Mouse (Mus musculus) MEL (cell line): ENCODE measurements at regions not wholly inside any gene's neighbourhood (a gene's known extent, or its start where the extent isn't known, plus 50 kb on each side); places are given as distances from the start of the nearest gene placed in this dataset.

ENCODE experiments used
- DNase-seq: peaks from one replicate; pipeline ENCODE4 v3.0.0; 2011; ENCODE audit warnings: low read depth, low spot score
- H3K27ac ChIP-seq: 2 replicates; pipeline ENCODE4 v1.5.1; 2012; ENCODE audit warnings: low read depth, mild to moderate bottlenecking, control low read depth, low read length, moderate library complexity; ENCODE audit not compliant: control insufficient read depth
- H3K27me3 ChIP-seq, 2 experiments: fragments of 150-350 bp in 1 of 2; sonication (generic) in 1 of 2; 2 replicates each; pipeline ENCODE4 v1.6.1; 2012; ENCODE audit warnings: low read length in 2 of 2, mild to moderate bottlenecking in 2 of 2, improper control_type of control experiment in 1 of 2, moderate library complexity in 1 of 2; ENCODE audit not compliant: insufficient read depth in 2 of 2, control insufficient read depth in 1 of 2
- H3K36me3 ChIP-seq, 2 experiments: 2 replicates each; pipeline ENCODE4 v1.6.1; 2012 to 2014; ENCODE audit warnings: low read length in 2 of 2, improper control_type of control experiment in 1 of 2, inconsistent platforms in 1 of 2, mild to moderate bottlenecking in 1 of 2; ENCODE audit not compliant: insufficient read depth in 2 of 2, control insufficient read depth in 1 of 2
- H3K4me1 ChIP-seq, 2 experiments: fragments of 150-350 bp in 1 of 2; sonication (generic) in 1 of 2; 2 replicates each; pipeline ENCODE4 v1.6.1; 2012; ENCODE audit warnings: low read length in 2 of 2, improper control_type of control experiment in 1 of 2, mild to moderate bottlenecking in 1 of 2; ENCODE audit not compliant: insufficient read depth in 2 of 2, control insufficient read depth in 1 of 2
- H3K4me3 ChIP-seq, 2 experiments: fragments of 150-350 bp in 1 of 2; sonication (generic) in 1 of 2; 2 replicates each; pipeline ENCODE4 v1.5.1; 2012; ENCODE audit warnings: low read depth in 2 of 2, low read length in 2 of 2, mild to moderate bottlenecking in 2 of 2, moderate library complexity in 2 of 2, control low read depth in 1 of 2, improper control_type of control experiment in 1 of 2; ENCODE audit not compliant: control insufficient read depth in 1 of 2, insufficient read depth in 1 of 2
- H3K79me2 ChIP-seq: 2 replicates; pipeline ENCODE4 v1.6.1; 2012; ENCODE audit warnings: mild to moderate bottlenecking, low read length, moderate library complexity; ENCODE audit not compliant: control insufficient read depth, poor library complexity, insufficient read depth
- H3K9ac ChIP-seq: 2 replicates; pipeline ENCODE4 v1.6.1; 2012; ENCODE audit warnings: low read depth, mild to moderate bottlenecking, control low read depth, low read length, moderate library complexity; ENCODE audit not compliant: control insufficient read depth, poor library complexity, severe bottlenecking
- H3K9me3 ChIP-seq: fragments of 150-350 bp; sonication (generic); replicated peaks from 2 replicates; pipeline ENCODE4 v1.6.1; 2012; ENCODE audit warnings: mild to moderate bottlenecking, low read length, improper control_type of control experiment, moderate library complexity; ENCODE audit not compliant: insufficient read depth
- BHLHE40 ChIP-seq: IDR thresholded peaks from 2 replicates; pipeline ENCODE4 v1.6.1; 2012; ENCODE audit warnings: low read depth, mild to moderate bottlenecking, inconsistent platforms, low read length, improper control_type of control experiment, borderline replicate concordance
- CHD2 ChIP-seq: IDR thresholded peaks from 2 replicates; pipeline ENCODE4 v1.6.1; 2011; ENCODE audit warnings: low read length, improper control_type of control experiment
- CTCF ChIP-seq, 3 experiments: IDR thresholded peaks in 2 of 3; conservative IDR thresholded peaks in 1 of 3; 2 replicates each; pipeline ENCODE4 v1.5.1; 2011 to 2012; ENCODE audit warnings: low read length in 3 of 3, low read depth in 2 of 3, mild to moderate bottlenecking in 2 of 3, improper control_type of control experiment in 1 of 3, inconsistent platforms in 1 of 3, mixed read lengths in 1 of 3, moderate library complexity in 1 of 3; ENCODE audit not compliant: control insufficient read depth in 1 of 3, insufficient read depth in 1 of 3, poor library complexity in 1 of 3, severe bottlenecking in 1 of 3
- E2F4 ChIP-seq: IDR thresholded peaks from 2 replicates; pipeline ENCODE4 v1.6.1; 2011; ENCODE audit warnings: low read depth, low read length, improper control_type of control experiment, borderline replicate concordance
- ELF1 ChIP-seq: IDR thresholded peaks from 2 replicates; pipeline ENCODE4 v1.6.1; 2014; ENCODE audit warnings: low read depth, mild to moderate bottlenecking, inconsistent platforms, low read length, improper control_type of control experiment, moderate library complexity
- EP300 ChIP-seq, 2 experiments: IDR thresholded peaks; 2 replicates each; pipeline ENCODE4 v1.6.1; 2011; ENCODE audit warnings: improper control_type of control experiment in 2 of 2, low read length in 2 of 2, low read depth in 1 of 2, mild to moderate bottlenecking in 1 of 2
- ETS1 ChIP-seq: IDR thresholded peaks from 2 replicates; pipeline ENCODE4 v1.6.1; 2012; ENCODE audit warnings: low read depth, mild to moderate bottlenecking, inconsistent platforms, low read length, improper control_type of control experiment, moderate library complexity
- KAT2A ChIP-seq: conservative IDR thresholded peaks from 2 replicates; pipeline ENCODE4 v1.6.1; 2012; ENCODE audit warnings: low read depth, low read length, improper control_type of control experiment, inconsistent platforms
- MAFK ChIP-seq: IDR thresholded peaks from 2 replicates; pipeline ENCODE4 v1.6.1; 2011; ENCODE audit warnings: low read depth, mild to moderate bottlenecking, low read length, improper control_type of control experiment, borderline replicate concordance
- MAZ ChIP-seq: IDR thresholded peaks from 2 replicates; pipeline ENCODE4 v1.6.1; 2012; ENCODE audit warnings: low read depth, mild to moderate bottlenecking, inconsistent platforms, low read length, improper control_type of control experiment
- MEF2A ChIP-seq: IDR thresholded peaks from 2 replicates; pipeline ENCODE4 v1.6.1; 2014; ENCODE audit warnings: low read depth, mild to moderate bottlenecking, inconsistent platforms, low read length, improper control_type of control experiment; ENCODE audit not compliant: poor library complexity, insufficient replicate concordance, severe bottlenecking; ENCODE audit errors: extremely low read depth
- MYB ChIP-seq: IDR thresholded peaks from 2 replicates; pipeline ENCODE4 v1.6.1; 2011; ENCODE audit warnings: mild to moderate bottlenecking, low read depth, low read length, improper control_type of control experiment
- NRF1 ChIP-seq: IDR thresholded peaks from 2 replicates; pipeline ENCODE4 v1.6.1; 2014; ENCODE audit warnings: low read depth, mild to moderate bottlenecking, inconsistent platforms, low read length, improper control_type of control experiment, moderate library complexity; ENCODE audit not compliant: poor library complexity, insufficient read depth, severe bottlenecking
- POLR2A ChIP-seq, 2 experiments: IDR thresholded peaks; 2 replicates each; pipeline ENCODE4 v1.6.1; 2011 to 2012; ENCODE audit warnings: low read length in 2 of 2, mild to moderate bottlenecking in 2 of 2, control low read depth in 1 of 2, improper control_type of control experiment in 1 of 2, low read depth in 1 of 2, moderate library complexity in 1 of 2; ENCODE audit not compliant: control insufficient read depth in 1 of 2, insufficient read depth in 1 of 2, poor library complexity in 1 of 2
- POLR2AphosphoS5 ChIP-seq: IDR thresholded peaks from 2 replicates; pipeline ENCODE4 v1.6.1; 2012; ENCODE audit warnings: low read depth, borderline replicate concordance, mild to moderate bottlenecking, inconsistent platforms, low read length, moderate library complexity, mixed read lengths
- RAD21 ChIP-seq: IDR thresholded peaks from 2 replicates; pipeline ENCODE4 v1.6.1; 2011; ENCODE audit warnings: mild to moderate bottlenecking, low read depth, low read length, improper control_type of control experiment
- RCOR1 ChIP-seq: IDR thresholded peaks from 2 replicates; pipeline ENCODE4 v1.6.1; 2012; ENCODE audit warnings: low read depth, mild to moderate bottlenecking, inconsistent platforms, low read length, improper control_type of control experiment
- SIN3A ChIP-seq: IDR thresholded peaks from 2 replicates; pipeline ENCODE4 v1.6.1; 2012; ENCODE audit warnings: low read length, improper control_type of control experiment, inconsistent platforms
- SMC3 ChIP-seq: IDR thresholded peaks from 2 replicates; pipeline ENCODE4 v1.6.1; 2011; ENCODE audit warnings: low read depth, low read length, improper control_type of control experiment
- TAL1 ChIP-seq: IDR thresholded peaks from 2 replicates; pipeline ENCODE4 v1.6.1; 2012; ENCODE audit warnings: mild to moderate bottlenecking, inconsistent platforms, low read length, moderate library complexity, mixed read lengths
- TBP ChIP-seq: IDR thresholded peaks from 2 replicates; pipeline ENCODE4 v1.8.0; 2011; ENCODE audit warnings: low read depth, low read length, improper control_type of control experiment
- UBTF ChIP-seq: IDR thresholded peaks from 2 replicates; pipeline ENCODE4 v1.6.1; 2012; ENCODE audit warnings: low read depth, mild to moderate bottlenecking, inconsistent platforms, low read length, improper control_type of control experiment, moderate library complexity, borderline replicate concordance; ENCODE audit not compliant: insufficient read depth
- ZMIZ1 ChIP-seq: IDR thresholded peaks from 2 replicates; pipeline ENCODE4 v1.6.1; 2012; ENCODE audit warnings: low read depth, mild to moderate bottlenecking, inconsistent platforms, low read length, improper control_type of control experiment, moderate library complexity

GRCm38 (mm10) chr13:57191195-57191594 lies 295.4 kb upstream of the Trpc7 start:
- no peak overlapping the region for H3K9ac ChIP-seq
- no peak overlapping the region for H3K4me3 ChIP-seq
- no peaks in the 10 kb centered on the region for H3K9me3 ChIP-seq
- H3K4me1 ChIP-seq = no peaks in the 10 kb centered on the region
- H3K79me2 ChIP-seq = no peaks in the 10 kb centered on the region
- TF ChIP-seq CTCF (IDR thresholded peaks at IDR 0.05 in 2 of 3, conservative IDR thresholded peaks at IDR 0.05 in 1 of 3; ENCODE audit: control insufficient read depth in 1 of 3, insufficient read depth in 1 of 3, low read depth in 2 of 3, low read length in 3 of 3, poor library complexity in 1 of 3, severe bottlenecking in 1 of 3) (no peak), SMC3 (no peak), KAT2A (no peak), CHD2 (no peak), UBTF (no peak), MAZ (no peak), POLR2A (IDR thresholded peaks at IDR 0.05; ENCODE audit: control insufficient read depth in 1 of 2, insufficient read depth in 1 of 2, low read depth in 1 of 2, low read length in 2 of 2, poor library complexity in 1 of 2) (no peak), ZMIZ1 (no peak)
- no peaks in the 10 kb centered on the region for H3K27me3 ChIP-seq
- DNase-seq = no peak
- H3K36me3 ChIP-seq = no peaks in the 10 kb centered on the region
- H3K27ac ChIP-seq = no peak overlapping the region

DNA sequence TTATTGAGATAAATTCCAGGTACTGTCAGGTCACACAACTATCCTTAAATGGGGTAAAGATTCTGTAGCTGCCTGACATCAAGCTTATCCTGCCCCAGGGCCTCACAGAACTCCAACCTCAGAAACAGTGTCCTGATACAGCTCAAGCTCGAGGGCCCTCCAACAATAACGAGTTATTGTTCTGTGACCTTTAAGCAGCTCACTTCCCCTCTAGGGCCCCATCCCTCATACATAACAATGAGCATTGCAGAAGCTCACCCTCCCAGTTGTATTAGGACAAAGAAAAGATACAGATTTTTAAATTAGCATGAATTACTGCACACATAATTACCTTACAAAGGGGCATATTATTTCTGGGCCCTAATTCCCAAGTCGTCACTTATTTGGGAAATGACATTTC lies 293.5 kb upstream of the Trpc7 start:
- H3K9me3 ChIP-seq = no peaks in the 10 kb centered on the region
- TF ChIP-seq UBTF (no peak), ELF1 (no peak), SIN3A (no peak), MAFK (no peak), RCOR1 (no peak), BHLHE40 (no peak), TBP (no peak), POLR2AphosphoS5 (no peak), CTCF (IDR thresholded peaks at IDR 0.05 in 2 of 3, conservative IDR thresholded peaks at IDR 0.05 in 1 of 3; ENCODE audit: control insufficient read depth in 1 of 3, insufficient read depth in 1 of 3, low read depth in 2 of 3, low read length in 3 of 3, poor library complexity in 1 of 3, severe bottlenecking in 1 of 3) (no peak), POLR2A (IDR thresholded peaks at IDR 0.05; ENCODE audit: control insufficient read depth in 1 of 2, insufficient read depth in 1 of 2, low read depth in 1 of 2, low read length in 2 of 2, poor library complexity in 1 of 2) (no peak), ETS1 (no peak), MYB (no peak), NRF1 (no peak), MEF2A (no peak), E2F4 (no peak), RAD21 (no peak), TAL1 (no peak), MAZ (no peak), EP300 (IDR thresholded peaks at IDR 0.05; ENCODE audit: low read depth in 1 of 2, low read length in 2 of 2) (no peak)
- H3K4me1 ChIP-seq = no peaks in the 10 kb centered on the region
- H3K36me3 ChIP-seq = no peaks in the 10 kb centered on the region
- no peak overlapping the region for H3K4me3 ChIP-seq
- H3K27me3 ChIP-seq = no peaks in the 10 kb centered on the region
- no peak overlapping the region for H3K27ac ChIP-seq
- H3K9ac ChIP-seq = no peak overlapping the region
- no peaks in the 10 kb centered on the region for H3K79me2 ChIP-seq
- DNase-seq = no peak
